Mouse (Mus musculus): Measurements from ENCODE around the gene Ripk3.

DNA sequence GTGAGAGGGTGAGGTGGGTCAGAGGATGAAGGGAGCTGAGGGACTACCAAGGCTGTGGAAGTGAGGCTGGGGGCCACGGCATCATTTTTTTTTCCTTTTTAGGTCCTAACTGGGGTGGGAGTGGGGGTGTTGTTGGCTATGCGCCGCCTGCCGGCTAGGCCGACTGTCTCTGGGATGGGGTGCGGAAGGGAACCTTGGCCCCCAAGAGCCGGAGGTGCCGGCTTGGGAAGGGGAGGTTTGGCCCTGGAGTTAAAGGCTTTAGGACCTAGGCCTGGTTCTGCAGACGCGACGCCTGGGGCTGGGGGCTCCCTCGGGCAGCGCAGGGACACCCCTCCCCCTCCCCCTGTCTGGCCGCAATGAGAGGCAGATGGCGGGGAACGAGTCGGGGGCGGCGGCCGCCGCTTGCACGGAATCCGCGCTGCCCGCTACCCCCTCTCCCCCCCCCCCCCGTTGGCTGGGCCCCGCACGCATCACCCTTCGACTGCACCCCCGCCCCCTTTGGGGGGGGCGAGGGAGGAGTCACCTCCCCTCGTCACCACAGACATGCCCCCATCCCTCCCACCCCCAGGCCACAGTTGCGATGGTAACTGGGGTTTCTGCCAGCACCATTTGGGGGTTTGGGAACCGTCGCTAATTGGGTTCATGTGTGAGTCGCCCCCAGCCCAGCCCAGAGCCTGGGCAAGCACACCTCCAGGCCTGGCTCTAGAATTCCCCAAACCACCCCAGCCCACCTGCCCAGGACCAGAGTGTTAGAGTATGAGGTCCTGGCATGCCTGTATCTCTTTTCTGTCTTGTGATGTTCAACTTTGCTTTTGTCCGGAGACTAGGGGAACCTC, 36.8 kb upstream of the Ripk3 start:
- TF ChIP-seq CTCF (IDR thresholded peaks at IDR 0.05; ENCODE audit: low read depth) = peak; percentile 43
- TF ChIP-seq EP300 (optimal IDR thresholded peaks at IDR 0.05) = no peak

All from stomach, postnatal 0 days (tissue).